Mouse (Mus musculus) liver, postnatal 0 days (tissue): Measurements from ENCODE around the gene Nxpe3. TPM values are rescaled to one million over a fixed set of nuclear protein-coding genes. Genes with fewer than 3 reads are reported as not detected.

Experiments
- ATAC-seq: fragments of 200-750 bp; cut with Nextera tagmentation; 2 replicates; pipeline ENCODE4 v1.8.0; 2017; ENCODE audit warnings: mild to moderate bottlenecking, moderate library complexity
- DNase-seq: peaks from one replicate; pipeline ENCODE4 v3.0.0-alpha.2; 2016
- H3K27ac ChIP-seq: fragments of 300-500 bp; sonication (generic); 2 replicates; pipeline ENCODE4 v1.5.1; 2014; ENCODE audit warnings: antibody characterized with exemption, moderate library complexity, mild to moderate bottlenecking, low read depth
- H3K27me3 ChIP-seq: fragments of 300-500 bp; sonication (generic); 2 replicates; pipeline ENCODE4 v1.6.1; 2014; ENCODE audit warnings: low read length, control low read depth, mixed read lengths; ENCODE audit not compliant: insufficient read depth
- H3K36me3 ChIP-seq: fragments of 300-500 bp; sonication (generic); replicated peaks from 2 replicates; pipeline ENCODE4 v1.6.1; 2014; ENCODE audit warnings: mild to moderate bottlenecking, control low read depth, low read length, moderate library complexity, mixed read lengths; ENCODE audit not compliant: insufficient read depth
- H3K4me1 ChIP-seq: fragments of 300-500 bp; sonication (generic); 2 replicates; pipeline ENCODE4 v1.6.1; 2014; ENCODE audit warnings: antibody characterized with exemption, mild to moderate bottlenecking, control low read depth; ENCODE audit not compliant: insufficient read depth
- H3K4me2 ChIP-seq: fragments of 300-500 bp; sonication (generic); 2 replicates; pipeline ENCODE4 v1.6.1; 2014; ENCODE audit warnings: low read depth, mild to moderate bottlenecking, low read length, moderate library complexity, mixed read lengths
- H3K4me3 ChIP-seq: fragments of 300-500 bp; sonication (generic); 2 replicates; pipeline ENCODE4 v1.5.1; 2014; ENCODE audit warnings: low read depth, low read length
- H3K9ac ChIP-seq: fragments of 300-500 bp; sonication (generic); replicated peaks from 2 replicates; pipeline ENCODE4 v1.6.1; 2014; ENCODE audit warnings: mild to moderate bottlenecking, moderate library complexity
- H3K9me3 ChIP-seq: fragments of 300-500 bp; sonication (generic); 2 replicates; pipeline ENCODE4 v1.6.1; 2016; ENCODE audit warnings: mild to moderate bottlenecking, control low read depth, low read length, mixed read lengths
- CTCF ChIP-seq: sonication (generic); IDR thresholded peaks from 2 replicates; pipeline ENCODE4 v1.5.1; 2016; ENCODE audit warnings: antibody characterized with exemption, low read depth
- EP300 ChIP-seq: IDR thresholded peaks from 2 replicates; pipeline ENCODE4 v1.6.1; 2016; ENCODE audit warnings: antibody characterized with exemption, low read depth, mild to moderate bottlenecking
- WGBS: fragments of 180-500 bp; shearing (Covaris S2); extraction: QIAGEN DNeasy Blood & Tissue Kit; methylation state at CpG from one replicate; pipeline ENCODE4 v1.1.7; 2014; ENCODE audit not compliant: insufficient replicate concordance; 5-methylcytosine and 5-hydroxymethylcytosine counted together
- polyA plus RNA-seq: library from polyadenylated mRNA; unstranded; fragments of >200 nt; fragmentation: Nextera tagmentation; extraction: Ambion mirVana; gene quantifications from 2 replicates; pipeline ENCODE4 v1.2.1, GENCODE M21; 2015

Nxpe3 gene
- polyA plus RNA-seq, 1 experiment from 2014 or later = 0.22 TPM

DNA sequence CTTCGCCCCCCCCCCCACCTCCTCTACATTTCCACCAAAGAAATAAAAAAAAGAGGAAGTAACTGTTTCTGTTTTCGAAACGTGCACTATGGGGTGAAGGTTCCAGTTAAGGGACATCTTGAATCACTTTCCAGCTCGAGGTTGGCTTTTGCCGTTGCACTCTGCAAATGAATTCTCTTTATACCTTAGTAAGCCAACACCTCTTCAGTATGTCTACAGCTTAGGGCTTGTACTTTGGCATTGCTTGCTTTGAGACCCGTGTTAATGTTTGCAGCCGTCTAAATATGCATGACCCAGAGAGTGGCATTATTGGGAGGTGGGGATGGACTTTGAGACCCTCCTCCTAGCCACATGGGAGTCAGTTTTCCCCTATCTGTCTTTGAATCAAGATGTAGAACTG, 2.6 kb downstream of the Nxpe3 start:
- Histone ChIP-seq H3K4me3 (no peak overlapping the region), H3K4me2 (peak overlapping the region; percentile 46), H3K9me3 (no peaks in the 10 kb centered on the region), H3K4me1 (peaks cover 30% of the 10 kb centered on the region), H3K36me3 (no peaks in the 10 kb centered on the region), H3K9ac (no peak overlapping the region), H3K27ac (peak overlapping the region; percentile 68; the same call in 1 of the 2 replicates), H3K27me3 (no peaks in the 10 kb centered on the region)
- no peak for DNase-seq
- ATAC-seq = no peak
- TF ChIP-seq EP300 (no peak), CTCF (no peak)
- WGBS = 18% methylated on average over 7 of the region's 7 CpGs

DNA sequence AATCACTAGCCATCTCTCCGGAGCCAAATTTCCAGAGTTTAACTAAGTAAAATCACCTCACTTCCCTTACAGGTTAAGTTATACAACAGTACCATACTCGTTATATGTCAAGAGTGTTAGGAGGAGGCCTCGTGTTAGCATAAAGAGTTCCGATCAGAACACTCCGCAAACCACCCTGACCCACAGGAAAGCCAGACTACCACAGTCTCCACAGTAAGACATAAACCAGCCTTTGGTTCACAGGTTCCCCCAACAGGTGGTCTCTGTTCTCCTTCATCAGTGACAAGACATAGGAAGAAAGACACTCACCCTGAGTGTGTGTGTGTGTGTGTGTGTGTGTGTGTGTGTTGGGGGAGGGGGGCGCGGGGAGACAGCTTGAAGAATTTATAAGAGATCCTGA, 3.7 kb downstream of the Nxpe3 start:
- ATAC-seq (no peak), DNase-seq (no peak)
- no peaks in the 10 kb centered on the region for H3K9me3 ChIP-seq
- H3K27me3 ChIP-seq = no peaks in the 10 kb centered on the region
- peak overlapping the region; percentile 2; the same call in 1 of the 2 replicates for H3K4me2 ChIP-seq
- H3K4me3 ChIP-seq = no peak overlapping the region
- H3K27ac ChIP-seq = no peak overlapping the region
- 85% methylated on average over 7 of the region's 7 CpGs for WGBS
- H3K4me1 ChIP-seq = peaks cover 29% of the 10 kb centered on the region
- H3K36me3 ChIP-seq = no peaks in the 10 kb centered on the region
- no peak for TF ChIP-seq EP300
- TF ChIP-seq CTCF = no peak
- no peak overlapping the region for H3K9ac ChIP-seq

DNA sequence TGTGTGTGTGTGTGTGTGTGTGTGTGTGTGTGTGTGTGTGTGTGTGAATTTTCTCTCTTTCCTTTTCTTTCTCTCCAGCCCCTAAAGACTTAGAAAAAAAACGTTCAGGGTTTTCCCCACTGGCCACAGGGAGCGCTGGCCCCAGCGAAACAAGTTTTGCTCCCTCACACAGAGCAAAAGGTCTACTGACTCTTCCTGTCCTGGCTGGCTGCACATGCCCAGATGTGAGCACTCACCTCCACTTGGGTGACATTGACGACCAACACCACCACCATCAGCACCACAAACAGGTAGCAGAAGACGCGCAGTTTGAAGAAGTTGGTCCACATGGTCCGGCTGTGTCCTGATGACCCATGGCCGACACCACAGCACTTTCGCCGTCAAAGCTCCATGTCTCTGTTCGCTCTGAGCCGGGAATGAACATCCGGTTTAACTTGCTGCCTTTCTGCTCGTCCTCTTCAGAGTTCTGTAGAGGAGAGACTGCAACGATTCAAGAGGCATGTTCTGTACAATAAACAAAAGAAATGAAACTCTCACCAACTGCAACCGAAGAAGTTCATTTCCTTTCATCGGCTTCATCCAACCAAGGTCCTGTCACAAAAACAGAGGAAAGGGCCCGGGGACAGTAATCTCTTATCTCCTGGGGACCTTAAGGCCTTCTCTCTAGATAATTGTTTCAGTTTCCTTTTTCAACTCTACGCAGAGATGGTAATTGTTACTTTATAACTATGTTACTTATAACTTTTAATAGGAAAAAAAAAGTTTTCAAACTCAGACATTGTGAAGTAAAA, 4.5 kb downstream of the Nxpe3 start:
- TF ChIP-seq EP300 = no peak
- no peak for TF ChIP-seq CTCF
- Histone ChIP-seq H3K27ac (peak overlapping the region; percentile 17; the same call in 1 of the 2 replicates), H3K4me3 (no peak overlapping the region), H3K36me3 (no peaks in the 10 kb centered on the region), H3K4me1 (peaks cover 25% of the 10 kb centered on the region), H3K9ac (no peak overlapping the region), H3K4me2 (peak overlapping the region; percentile 2; the same call in 1 of the 2 replicates), H3K9me3 (no peaks in the 10 kb centered on the region), H3K27me3 (no peaks in the 10 kb centered on the region)
- no peak for ATAC-seq
- DNase-seq = no peak
- WGBS = 71% methylated on average over 19 of the region's 19 CpGs

DNA sequence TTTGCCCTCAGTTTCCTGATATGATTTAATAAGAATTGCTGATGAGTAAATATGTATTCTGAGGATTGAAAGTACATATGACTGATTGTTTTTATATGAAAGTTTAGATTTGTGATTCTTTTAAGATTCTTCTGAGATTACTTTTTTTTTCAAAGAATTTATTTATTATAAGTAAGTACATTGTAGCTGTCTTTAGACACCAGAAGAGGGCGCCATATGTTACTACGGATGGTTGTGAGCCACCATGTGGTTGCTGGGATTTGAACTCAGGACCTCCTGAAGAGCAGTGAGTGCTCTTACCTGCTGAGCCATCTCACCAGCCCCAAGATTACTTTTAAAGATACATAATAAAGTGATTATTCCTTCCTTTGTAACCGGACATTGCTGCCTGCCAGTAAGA, 5.6 kb downstream of the Nxpe3 start:
- 83% methylated on average over 3 of the region's 3 CpGs for WGBS
- Histone ChIP-seq H3K27me3 (no peaks in the 10 kb centered on the region), H3K9ac (no peak overlapping the region), H3K27ac (no peak overlapping the region), H3K4me2 (no peak overlapping the region), H3K4me3 (no peak overlapping the region), H3K4me1 (peaks cover 20% of the 10 kb centered on the region), H3K36me3 (no peaks in the 10 kb centered on the region), H3K9me3 (no peaks in the 10 kb centered on the region)
- ATAC-seq = no peak
- no peak for DNase-seq
- TF ChIP-seq CTCF (peak; percentile 24; the same call in 1 of the 2 replicates), EP300 (no peak)

DNA sequence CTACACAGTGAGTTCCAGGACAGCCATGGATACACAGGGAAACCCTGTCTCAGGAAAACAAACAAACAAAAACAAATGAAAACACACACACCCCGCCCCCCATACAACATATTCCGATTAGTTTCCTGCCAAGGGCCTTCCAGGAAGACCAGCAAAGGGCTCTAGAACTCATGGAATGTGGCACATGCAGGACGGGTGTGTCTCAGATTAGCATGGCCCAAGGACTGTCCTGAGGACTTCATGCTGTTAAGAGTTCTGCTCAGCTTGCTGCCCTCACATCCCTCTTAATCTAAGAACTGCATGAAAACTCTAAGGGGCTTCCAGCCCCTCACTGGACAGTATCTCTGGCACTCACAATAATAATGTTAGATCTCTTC, 6.5 kb downstream of the Nxpe3 start:
- TF ChIP-seq EP300 (no peak), CTCF (no peak)
- Histone ChIP-seq H3K9ac (no peak overlapping the region), H3K4me2 (no peak overlapping the region), H3K9me3 (no peaks in the 10 kb centered on the region), H3K27me3 (no peaks in the 10 kb centered on the region), H3K36me3 (no peaks in the 10 kb centered on the region), H3K4me1 (peaks cover 11% of the 10 kb centered on the region), H3K4me3 (no peak overlapping the region), H3K27ac (no peak overlapping the region)
- no peak for ATAC-seq
- DNase-seq = no peak
- WGBS = 72% methylated on average over 3 of the region's 3 CpGs

DNA sequence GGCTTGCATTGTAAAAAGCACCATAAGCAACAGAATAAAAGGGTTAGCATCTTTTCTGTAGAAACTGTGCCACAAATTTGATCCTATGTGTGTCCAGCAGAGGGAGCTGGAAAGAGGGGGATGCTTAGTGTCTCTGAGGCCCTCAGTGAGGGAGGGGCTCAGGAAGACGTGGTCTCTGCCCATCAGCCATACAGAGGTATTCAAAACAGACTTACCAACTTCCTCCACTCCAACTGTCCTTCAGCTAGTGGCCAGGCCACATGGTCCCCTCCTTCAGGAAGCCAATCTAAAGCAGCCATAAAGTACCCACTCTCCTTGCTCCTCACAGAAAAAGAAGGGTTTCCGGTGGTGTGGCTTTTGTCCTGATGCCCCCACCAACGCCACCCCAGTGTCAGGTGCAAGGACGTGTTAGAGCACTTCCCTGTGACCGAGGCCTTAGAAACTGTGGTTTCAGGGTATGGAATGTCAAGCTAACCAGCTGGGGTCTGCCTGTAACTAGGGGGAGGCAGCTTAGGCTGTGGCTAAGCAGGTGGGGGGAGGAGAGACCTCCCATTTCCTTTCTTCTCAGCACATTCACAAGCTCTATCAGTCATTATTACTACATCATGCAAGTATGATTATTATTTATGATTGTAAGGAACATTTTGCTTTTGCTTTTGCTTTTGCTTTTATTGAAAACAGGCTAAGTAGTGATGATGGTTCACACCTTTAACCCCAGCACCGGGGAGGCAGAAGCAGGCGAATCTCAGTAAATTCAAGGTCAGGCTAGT, 7.1 kb downstream of the Nxpe3 start:
- WGBS = 35% methylated on average over 7 of the region's 7 CpGs
- ATAC-seq (peak; percentile 54), DNase-seq (peak; percentile 24)
- peaks cover 5% of the 10 kb centered on the region for H3K4me1 ChIP-seq
- no peaks in the 10 kb centered on the region for H3K27me3 ChIP-seq
- no peaks in the 10 kb centered on the region for H3K36me3 ChIP-seq
- H3K4me2 ChIP-seq = no peak overlapping the region
- H3K4me3 ChIP-seq = no peak overlapping the region
- TF ChIP-seq EP300 (no peak), CTCF (peak; percentile 64)
- no peak overlapping the region for H3K27ac ChIP-seq
- H3K9ac ChIP-seq = no peak overlapping the region
- H3K9me3 ChIP-seq = no peaks in the 10 kb centered on the region
